Mouse (Mus musculus) MEL (cell line): Measurements from ENCODE around the gene E130114P18Rik. TPM values are rescaled to one million over a fixed set of nuclear protein-coding genes. Genes with fewer than 3 reads are reported as not detected.

ENCODE experiments used
- DNase-seq: peaks from one replicate; pipeline ENCODE4 v3.0.0; 2011; ENCODE audit warnings: low read depth, low spot score
- H3K27ac ChIP-seq: 2 replicates; pipeline ENCODE4 v1.5.1; 2012; ENCODE audit warnings: low read depth, mild to moderate bottlenecking, control low read depth, low read length, moderate library complexity; ENCODE audit not compliant: control insufficient read depth
- H3K27me3 ChIP-seq, 2 experiments: fragments of 150-350 bp in 1 of 2; sonication (generic) in 1 of 2; 2 replicates each; pipeline ENCODE4 v1.6.1; 2012; ENCODE audit warnings: low read length in 2 of 2, mild to moderate bottlenecking in 2 of 2, improper control_type of control experiment in 1 of 2, moderate library complexity in 1 of 2; ENCODE audit not compliant: insufficient read depth in 2 of 2, control insufficient read depth in 1 of 2
- H3K36me3 ChIP-seq, 2 experiments: 2 replicates each; pipeline ENCODE4 v1.6.1; 2012 to 2014; ENCODE audit warnings: low read length in 2 of 2, improper control_type of control experiment in 1 of 2, inconsistent platforms in 1 of 2, mild to moderate bottlenecking in 1 of 2; ENCODE audit not compliant: insufficient read depth in 2 of 2, control insufficient read depth in 1 of 2
- H3K4me1 ChIP-seq, 2 experiments: fragments of 150-350 bp in 1 of 2; sonication (generic) in 1 of 2; 2 replicates each; pipeline ENCODE4 v1.6.1; 2012; ENCODE audit warnings: low read length in 2 of 2, improper control_type of control experiment in 1 of 2, mild to moderate bottlenecking in 1 of 2; ENCODE audit not compliant: insufficient read depth in 2 of 2, control insufficient read depth in 1 of 2
- H3K4me3 ChIP-seq, 2 experiments: fragments of 150-350 bp in 1 of 2; sonication (generic) in 1 of 2; 2 replicates each; pipeline ENCODE4 v1.5.1; 2012; ENCODE audit warnings: low read depth in 2 of 2, low read length in 2 of 2, mild to moderate bottlenecking in 2 of 2, moderate library complexity in 2 of 2, control low read depth in 1 of 2, improper control_type of control experiment in 1 of 2; ENCODE audit not compliant: control insufficient read depth in 1 of 2, insufficient read depth in 1 of 2
- H3K79me2 ChIP-seq: 2 replicates; pipeline ENCODE4 v1.6.1; 2012; ENCODE audit warnings: mild to moderate bottlenecking, low read length, moderate library complexity; ENCODE audit not compliant: control insufficient read depth, poor library complexity, insufficient read depth
- H3K9ac ChIP-seq: 2 replicates; pipeline ENCODE4 v1.6.1; 2012; ENCODE audit warnings: low read depth, mild to moderate bottlenecking, control low read depth, low read length, moderate library complexity; ENCODE audit not compliant: control insufficient read depth, poor library complexity, severe bottlenecking
- H3K9me3 ChIP-seq: fragments of 150-350 bp; sonication (generic); replicated peaks from 2 replicates; pipeline ENCODE4 v1.6.1; 2012; ENCODE audit warnings: mild to moderate bottlenecking, low read length, improper control_type of control experiment, moderate library complexity; ENCODE audit not compliant: insufficient read depth
- CHD1 ChIP-seq: IDR thresholded peaks from 2 replicates; pipeline ENCODE4 v1.6.1; 2012; ENCODE audit warnings: low read depth, mild to moderate bottlenecking, inconsistent platforms, low read length, improper control_type of control experiment
- CTCF ChIP-seq, 3 experiments: IDR thresholded peaks in 2 of 3; conservative IDR thresholded peaks in 1 of 3; 2 replicates each; pipeline ENCODE4 v1.5.1; 2011 to 2012; ENCODE audit warnings: low read length in 3 of 3, low read depth in 2 of 3, mild to moderate bottlenecking in 2 of 3, improper control_type of control experiment in 1 of 3, inconsistent platforms in 1 of 3, mixed read lengths in 1 of 3, moderate library complexity in 1 of 3; ENCODE audit not compliant: control insufficient read depth in 1 of 3, insufficient read depth in 1 of 3, poor library complexity in 1 of 3, severe bottlenecking in 1 of 3
- EP300 ChIP-seq, 2 experiments: IDR thresholded peaks; 2 replicates each; pipeline ENCODE4 v1.6.1; 2011; ENCODE audit warnings: improper control_type of control experiment in 2 of 2, low read length in 2 of 2, low read depth in 1 of 2, mild to moderate bottlenecking in 1 of 2
- ETS1 ChIP-seq: IDR thresholded peaks from 2 replicates; pipeline ENCODE4 v1.6.1; 2012; ENCODE audit warnings: low read depth, mild to moderate bottlenecking, inconsistent platforms, low read length, improper control_type of control experiment, moderate library complexity
- GABPA ChIP-seq: IDR thresholded peaks from 2 replicates; pipeline ENCODE4 v1.6.1; 2012; ENCODE audit warnings: low read depth, mild to moderate bottlenecking, inconsistent platforms, low read length, improper control_type of control experiment, moderate library complexity
- GATA1 ChIP-seq: IDR thresholded peaks from 2 replicates; pipeline ENCODE4 v1.6.1; 2011; ENCODE audit warnings: low read depth, low read length, improper control_type of control experiment
- HCFC1 ChIP-seq: IDR thresholded peaks from 2 replicates; pipeline ENCODE4 v1.6.1; 2012; ENCODE audit warnings: low read depth, mild to moderate bottlenecking, inconsistent platforms, low read length, improper control_type of control experiment, moderate library complexity
- KAT2A ChIP-seq: conservative IDR thresholded peaks from 2 replicates; pipeline ENCODE4 v1.6.1; 2012; ENCODE audit warnings: low read depth, low read length, improper control_type of control experiment, inconsistent platforms
- MAFK ChIP-seq: IDR thresholded peaks from 2 replicates; pipeline ENCODE4 v1.6.1; 2011; ENCODE audit warnings: low read depth, mild to moderate bottlenecking, low read length, improper control_type of control experiment, borderline replicate concordance
- MAX ChIP-seq: IDR thresholded peaks from 2 replicates; pipeline ENCODE4 v1.6.1; 2011; ENCODE audit warnings: low read length, improper control_type of control experiment
- MXI1 ChIP-seq: IDR thresholded peaks from 2 replicates; pipeline ENCODE4 v1.6.1; 2011; ENCODE audit warnings: mild to moderate bottlenecking, low read depth, low read length, improper control_type of control experiment
- MYC ChIP-seq: IDR thresholded peaks from 2 replicates; pipeline ENCODE4 v1.6.1; 2011; ENCODE audit warnings: low read depth, mild to moderate bottlenecking, low read length, improper control_type of control experiment, moderate library complexity
- NELFE ChIP-seq: IDR thresholded peaks from 2 replicates; pipeline ENCODE4 v1.6.1; 2011; ENCODE audit warnings: low read depth, low read length, improper control_type of control experiment
- POLR2A ChIP-seq, 2 experiments: IDR thresholded peaks; 2 replicates each; pipeline ENCODE4 v1.6.1; 2011 to 2012; ENCODE audit warnings: low read length in 2 of 2, mild to moderate bottlenecking in 2 of 2, control low read depth in 1 of 2, improper control_type of control experiment in 1 of 2, low read depth in 1 of 2, moderate library complexity in 1 of 2; ENCODE audit not compliant: control insufficient read depth in 1 of 2, insufficient read depth in 1 of 2, poor library complexity in 1 of 2
- POLR2AphosphoS5 ChIP-seq: IDR thresholded peaks from 2 replicates; pipeline ENCODE4 v1.6.1; 2012; ENCODE audit warnings: low read depth, borderline replicate concordance, mild to moderate bottlenecking, inconsistent platforms, low read length, moderate library complexity, mixed read lengths
- RAD21 ChIP-seq: IDR thresholded peaks from 2 replicates; pipeline ENCODE4 v1.6.1; 2011; ENCODE audit warnings: mild to moderate bottlenecking, low read depth, low read length, improper control_type of control experiment
- RCOR1 ChIP-seq: IDR thresholded peaks from 2 replicates; pipeline ENCODE4 v1.6.1; 2012; ENCODE audit warnings: low read depth, mild to moderate bottlenecking, inconsistent platforms, low read length, improper control_type of control experiment
- SIN3A ChIP-seq: IDR thresholded peaks from 2 replicates; pipeline ENCODE4 v1.6.1; 2012; ENCODE audit warnings: low read length, improper control_type of control experiment, inconsistent platforms
- SMC3 ChIP-seq: IDR thresholded peaks from 2 replicates; pipeline ENCODE4 v1.6.1; 2011; ENCODE audit warnings: low read depth, low read length, improper control_type of control experiment
- TAL1 ChIP-seq: IDR thresholded peaks from 2 replicates; pipeline ENCODE4 v1.6.1; 2012; ENCODE audit warnings: mild to moderate bottlenecking, inconsistent platforms, low read length, moderate library complexity, mixed read lengths
- TCF12 ChIP-seq: IDR thresholded peaks from 2 replicates; pipeline ENCODE4 v1.6.1; 2014; ENCODE audit warnings: low read depth, mild to moderate bottlenecking, inconsistent platforms, low read length, improper control_type of control experiment, moderate library complexity
- UBTF ChIP-seq: IDR thresholded peaks from 2 replicates; pipeline ENCODE4 v1.6.1; 2012; ENCODE audit warnings: low read depth, mild to moderate bottlenecking, inconsistent platforms, low read length, improper control_type of control experiment, moderate library complexity, borderline replicate concordance; ENCODE audit not compliant: insufficient read depth
- ZKSCAN1 ChIP-seq: IDR thresholded peaks from 2 replicates; pipeline ENCODE4 v1.6.1; 2012; ENCODE audit warnings: low read depth, mild to moderate bottlenecking, inconsistent platforms, low read length, improper control_type of control experiment, moderate library complexity
- ZNF384 ChIP-seq: IDR thresholded peaks from 2 replicates; pipeline ENCODE4 v1.6.1; 2012; ENCODE audit warnings: low read depth, mild to moderate bottlenecking, inconsistent platforms, low read length, improper control_type of control experiment
- polyA plus RNA-seq, 2 experiments: library from polyadenylated mRNA; stranded (reverse) in 1 of 2; unstranded in 1 of 2; fragments of >175 nt in 1 of 2; fragments of >200 nt in 1 of 2; gene quantifications; 2 replicates each; pipeline versions ENCODE4 v1.2.1 to v1.2.4; 2012; ENCODE audit warnings: low replicate concordance in 2 of 2, low read depth in 1 of 2; ENCODE audit not compliant: insufficient read length in 2 of 2, insufficient read depth in 1 of 2, missing spikeins in 1 of 2
- total RNA-seq: library from RNA; depleted of rRNA; stranded (reverse); fragments of 300-350 nt; gene quantifications from 2 replicates; pipeline ENCODE4 v1.2.3, GENCODE M21; 2012

E130114P18Rik gene
- total and polyA plus RNA-seq, 3 experiments, result not detected

- TF ChIP-seq UBTF, result no peak
- TF ChIP-seq ZKSCAN1, result no peak
- TF ChIP-seq SIN3A, result peak; percentile 64; the same call in 1 of the 2 replicates
- TF ChIP-seq NELFE, result no peak
- no peak; the same call in none of the 2 replicates for TF ChIP-seq RCOR1
- no peak for TF ChIP-seq POLR2AphosphoS5
- 0 out of 2 replicates have a peak, but pooled peaks have one; percentile 21 for TF ChIP-seq MAFK
- TF ChIP-seq RAD21, result no peak
- peak; percentile 87 for TF ChIP-seq TCF12
- peak; percentile 55; the same call in 1 of the 2 replicates for TF ChIP-seq MYC
- TF ChIP-seq POLR2A (IDR thresholded peaks at IDR 0.05; ENCODE audit: control insufficient read depth in 1 of 2, insufficient read depth in 1 of 2, low read depth in 1 of 2, low read length in 2 of 2, poor library complexity in 1 of 2), result no peak
- TF ChIP-seq HCFC1, result no peak
- peak; percentile 55 for TF ChIP-seq MXI1
- TF ChIP-seq GATA1, result peak; percentile 87
Observed at GRCm38 (mm10) chr4:97600875-97601835, 176.7 kb downstream of the E130114P18Rik start (continued).

DNA sequence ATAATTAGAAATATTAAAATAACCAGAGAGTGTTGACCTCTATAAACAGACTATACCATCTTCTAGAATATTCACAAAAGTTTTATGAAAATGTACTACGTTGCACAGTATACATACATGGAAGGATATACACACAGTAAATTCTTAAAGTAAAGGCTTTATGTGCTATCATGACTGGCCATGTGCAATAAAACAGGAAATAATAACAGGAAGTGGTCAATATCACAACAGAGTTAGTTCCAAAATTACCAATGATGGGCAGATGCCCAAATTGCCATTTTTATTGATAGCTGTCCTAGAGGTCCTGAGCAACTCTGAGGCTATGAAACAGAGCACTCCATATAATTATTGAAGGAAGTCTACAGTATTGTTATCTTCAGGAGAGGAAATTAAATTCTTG, 180.4 kb downstream of the E130114P18Rik start:
- DNase-seq, result peak; percentile 31
- no peaks in the 10 kb centered on the region for H3K9me3 ChIP-seq
- no peak overlapping the region for H3K9ac ChIP-seq
- H3K79me2 ChIP-seq, result no peaks in the 10 kb centered on the region
- H3K4me1 ChIP-seq, result peaks cover 10 to 26% of the 10 kb centered on the region in 2 experiments; a peak in 3 of 4 replicates
- no peak overlapping the region for H3K27ac ChIP-seq
- peak; percentile 35; the same call in 1 of the 2 replicates for TF ChIP-seq GATA1
- TF ChIP-seq TCF12, result peak; percentile 50; the same call in 1 of the 2 replicates
- no peak for TF ChIP-seq ETS1
- TF ChIP-seq CHD1, result no peak
- TF ChIP-seq ZNF384, result no peak
- TF ChIP-seq MAFK, result no peak
- TF ChIP-seq EP300 (IDR thresholded peaks at IDR 0.05; ENCODE audit: low read depth in 1 of 2, low read length in 2 of 2), result peak; percentile 69 to 76; a peak in 3 of 4 replicates
- no peak for TF ChIP-seq KAT2A
- TF ChIP-seq CTCF (IDR thresholded peaks at IDR 0.05 in 2 of 3, conservative IDR thresholded peaks at IDR 0.05 in 1 of 3; ENCODE audit: control insufficient read depth in 1 of 3, insufficient read depth in 1 of 3, low read depth in 2 of 3, low read length in 3 of 3, poor library complexity in 1 of 3, severe bottlenecking in 1 of 3), result no peak
- TF ChIP-seq SMC3, result no peak
- no peak for TF ChIP-seq SIN3A
- TF ChIP-seq TAL1, result peak; percentile 37
- no peak for TF ChIP-seq UBTF
- no peak for TF ChIP-seq GABPA
- no peak for TF ChIP-seq MAX
- TF ChIP-seq RCOR1, result no peak
- no peaks in the 10 kb centered on the region for H3K27me3 ChIP-seq
- peaks cover 0 to 45% of the 10 kb centered on the region in 2 experiments; a peak in 2 of 4 replicates for H3K36me3 ChIP-seq
- H3K4me3 ChIP-seq, result no peak overlapping the region
